Comparison of ENCODE assay signal across 15 mouse cellular contexts in genomic region chr6:90984101-90984500, GRCm38 (mm10). TPM values are rescaled to one million over a fixed set of nuclear protein-coding genes. Genes with fewer than 3 reads are reported as not detected.
A peak's percentile ranks its signal among the peaks of the same experiment; 100 is the strongest.
DNase-seq lines count a peak whose midpoint lies in the region; ATAC-seq and TF ChIP-seq lines count a peak whose summit lies in the region.
"Had no signal": no experiment of that assay in that cellular context is flagged by ENCODE, and none has a peak within 500 bp of the region (broad histone marks: within the 10 kb centered on the region; RNA-seq: fewer than 3 reads in every experiment).

No protein-coding gene starts in this region.

- no peak for TF ChIP-seq CTCF in lung, adult 2 months (IDR thresholded peaks at IDR 0.05; ENCODE audit: insufficient read depth, low read length)

- 0 out of 2 replicates have a peak, but pooled peaks cover 6% of the 10 kb centered on the region for H3K27me3 ChIP-seq in heart, embryonic 13.5 days (replicated peaks)
- H3K27me3 ChIP-seq: intestine, embryonic 15.5 days had no signal

- peaks cover 61% of the 10 kb centered on the region for H3K4me1 ChIP-seq in heart, embryonic 13.5 days
- H3K4me1 ChIP-seq in lung, adult 2 months (ENCODE audit: control insufficient read depth, insufficient read depth, low read length) = peaks cover 18% of the 10 kb centered on the region

- WGBS in heart, embryonic 13.5 days = 22% methylated on average over 3 of the region's 3 CpGs
- 40% methylated on average over 3 of the region's 3 CpGs for WGBS in lung, adult 2 months

- no peak overlapping the region for H3K4me3 ChIP-seq in heart, embryonic 13.5 days
- no peak overlapping the region for H3K4me3 ChIP-seq in lung, adult 2 months (replicated peaks; ENCODE audit: extremely low read depth, low read depth, low read length)
- H3K4me3 ChIP-seq: forebrain, embryonic 10.5 days; gastrocnemius, adult 2 months; intestine, embryonic 15.5 days; liver, embryonic 12.5 days had no signal

- no peaks in the 10 kb centered on the region for H3K36me3 ChIP-seq in heart, embryonic 13.5 days
- H3K36me3 ChIP-seq: forebrain, embryonic 10.5 days; intestine, embryonic 15.5 days; liver, embryonic 12.5 days had no signal

- H3K9me3 ChIP-seq in heart, embryonic 13.5 days = no peaks in the 10 kb centered on the region
- H3K9me3 ChIP-seq: forebrain, embryonic 10.5 days; intestine, embryonic 15.5 days; liver, embryonic 12.5 days had no signal

- no peak for DNase-seq in heart, postnatal 36 days
- DNase-seq in lung, adult 18-20 months = peak; percentile 14 to 70
- DNase-seq in lung, adult 2 months = no peak
- DNase-seq in adrenal gland, postnatal 36 days = peak; percentile 53 to 56
- peak; percentile 37 to 69 for DNase-seq in natural killer cell, adult 2 months (ENCODE audit: low spot score in 2 of 2)
- no peak for DNase-seq in testis, postnatal 14 days (ENCODE audit: low spot score)
- DNase-seq: gastrocnemius, adult 2 months; kidney, postnatal 36 days; spleen, adult 18-20 months; thymus, adult 18-20 months had no signal

- H3K9ac ChIP-seq in heart, embryonic 13.5 days = peak overlapping the region; percentile 24
- H3K9ac ChIP-seq: intestine, embryonic 15.5 days; liver, embryonic 12.5 days had no signal

- intact Hi-C loops in heart, postnatal 36 days (cut with DNase I) = no loop called here

- H3K4me2 ChIP-seq in heart, embryonic 13.5 days = 0 out of 2 replicates have a peak overlapping the region, but pooled peaks have one; percentile 9
- H3K4me2 ChIP-seq: intestine, embryonic 15.5 days; liver, embryonic 12.5 days had no signal

- no peak for ATAC-seq in heart, embryonic 13.5 days (ENCODE audit: extremely low read depth, insufficient number of reproducible peaks, low FRiP score, low TSS enrichment)
- ATAC-seq in activated CD4-positive, CD25-positive, alpha-beta regulatory T cell, adult 4 months = no peak
- ATAC-seq: intestine, embryonic 15.5 days; liver, embryonic 12.5 days had no signal

- H3K27ac ChIP-seq in heart, embryonic 13.5 days (replicated peaks) = peak overlapping the region; percentile 84
- H3K27ac ChIP-seq: forebrain, embryonic 10.5 days; gastrocnemius, adult 2 months; intestine, embryonic 15.5 days; liver, embryonic 12.5 days had no signal

- TF ChIP-seq POLR2A in lung, adult 2 months (IDR thresholded peaks at IDR 0.05; ENCODE audit: borderline replicate concordance, extremely low read depth, low read depth, low read length) = no peak

RNA-seq across cellular contexts. Expression of gene Iqsec1, which starts 4.4 kb away (rescaled TPM):
- 13.5 and 14.3 TPM in 2 replicates for polyA plus RNA-seq in heart, embryonic 13.5 days (2015; fragmentation: Nextera tagmentation; extraction: Ambion mirVana)
- total RNA-seq in heart, postnatal 36 days (2021) = 100 to 1,000 TPM; 135 to 142 TPM
- 191 and 257 TPM in 2 replicates for polyA plus RNA-seq in lung, adult 2 months (2012; rRNA removed)
- 100 to 1,000 TPM in 1 of 2 experiments, 10 to 100 TPM in 1; 96.2 to 114 TPM for total RNA-seq in adrenal gland, postnatal 36 days (2021)
- polyA plus RNA-seq in activated CD4-positive, CD25-positive, alpha-beta regulatory T cell, adult 4 months (2017; shearing (Covaris generic)) = 10 to 100 TPM in 1 of 2 experiments, 1 to 10 TPM in 1; 6.7 to 10.2 TPM

Comparison
In these comparisons a context has a peak if more than half of its experiments do, and no peak if none do; other contexts are left out.
1. DNase-seq: peak in lung, adult 18-20 months (2 of 2), adrenal gland, postnatal 36 days (2 of 2) and natural killer cell, adult 2 months (2 of 2); none in heart, postnatal 36 days (0 of 2), lung, adult 2 months (single experiment) and testis, postnatal 14 days (single experiment).
2. RNA of gene Iqsec1, which starts 4.4 kb away (polyA plus RNA-seq): 191 to 257 TPM in lung, adult 2 months; 13.5 to 14.3 TPM in heart, embryonic 13.5 days and 6.7 to 10.2 TPM in activated CD4-positive, CD25-positive, alpha-beta regulatory T cell, adult 4 months; every median in the first group is over 10 times any median in the second.